Mouse (Mus musculus) gastrocnemius, postnatal 36 days (tissue): ENCODE data around the gene Psmb3. TPM values are rescaled to one million over a fixed set of nuclear protein-coding genes. Genes with fewer than 3 reads are reported as not detected.
"Not testable (repeated sequence)": the region's sequence is repeated elsewhere in the genome, so short reads cannot be mapped to it uniquely, and the experiment has no call there.

ENCODE experiments used
- DNase-seq, 2 experiments: peaks; one replicate each; pipeline ENCODE4 v3.0.0; 2022
- intact Hi-C: fragments of 180-260 bp; cut with DNase I; formaldehyde crosslinking; loops from one replicate; pipeline ENCODE4 v1.15.1; 2025
- total RNA-seq, 2 experiments: library from RNA; stranded (reverse); gene quantifications; 2 replicates each; pipeline ENCODE4 v1.2.3; 2021

Gene Psmb3
- total RNA-seq, 2 experiments from 2014 or later: 124 to 129 TPM

- intact Hi-C loops: loop anchor here (1.0 kb wide), 1 partner anchor 45 kb away; no protein-coding TSS in a partner anchor
- no peak for DNase-seq
Observed at GRCm38 (mm10) chr11:97689861-97690260, 13.3 kb upstream of the Psmb3 start.

GRCm38 (mm10) chr11:97694435-97694834, 8.8 kb upstream of the Psmb3 start:
- no peak for DNase-seq
- intact Hi-C loops: no loop called here

- intact Hi-C loops: no loop called here
Observed at GRCm38 (mm10) chr11:97694921-97695711, 8.1 kb upstream of the Psmb3 start.

GRCm38 (mm10) chr11:97695712-97696401, 7.3 kb upstream of the Psmb3 start:
- intact Hi-C loops: no loop called here
- DNase-seq: no peak

More at GRCm38 (mm10) chr11:97694921-97695711, 8.1 kb upstream of the Psmb3 start:
- DNase-seq: no peak

- DNase-seq: no peak
- intact Hi-C loops: no loop called here
Observed at GRCm38 (mm10) chr11:97696669-97697068, 6.5 kb upstream of the Psmb3 start.

GRCm38 (mm10) chr11:97697199-97697890, 5.9 kb upstream of the Psmb3 start:
- DNase-seq: no peak
- intact Hi-C loops: no loop called here

GRCm38 (mm10) chr11:97697891-97698529, 5.2 kb upstream of the Psmb3 start:
- intact Hi-C loops: no loop called here
- no peak for DNase-seq

GRCm38 (mm10) chr11:97698741-97699611, 4.2 kb upstream of the Psmb3 start:
- peak in 1 of 2 experiments; percentile 65 for DNase-seq
- intact Hi-C loops: no loop called here

GRCm38 (mm10) chr11:97699626-97700002, 3.6 kb upstream of the Psmb3 start:
- DNase-seq: peak; percentile 69 to 78
- intact Hi-C loops: loop anchor here (5.0 kb wide), 1 partner anchor 43 kb away; the partner anchor contains the start of gene Pip4k2b

- intact Hi-C loops: loop anchor here (5.0 kb wide), 1 partner anchor 42 kb away; the partner anchor contains the start of gene Pip4k2b
- peak; percentile 67 to 76 for DNase-seq
Observed at GRCm38 (mm10) chr11:97700003-97700745, 3.0 kb upstream of the Psmb3 start, which contains the start of gene Pcgf2. TSS of gene Pcgf2 (minus strand) at chr11:97700497.

GRCm38 (mm10) chr11:97700746-97701580, 2.2 kb upstream of the Psmb3 start:
- no peak for DNase-seq
- intact Hi-C loops: loop anchor here (5.0 kb wide), 1 partner anchor 41 kb away; the partner anchor contains the start of gene Pip4k2b

- DNase-seq: no peak
- intact Hi-C loops: loop anchor here (5.0 kb wide), 1 partner anchor 41 kb away; the partner anchor contains the start of gene Pip4k2b
Observed at GRCm38 (mm10) chr11:97701581-97702392, 1.4 kb upstream of the Psmb3 start.

- DNase-seq: peak; percentile 84 to 95
- intact Hi-C loops: loop anchor here (5.0 kb wide), 1 partner anchor 40 kb away; the partner anchor contains the start of gene Pip4k2b
Observed at GRCm38 (mm10) chr11:97702393-97702745, 830 bp upstream of the Psmb3 start.

GRCm38 (mm10) chr11:97710067-97710466, 6.9 kb downstream of the Psmb3 start:
- intact Hi-C loops, DNase-seq: not testable (repeated sequence)

- intact Hi-C loops: no loop called here
- no peak for DNase-seq
Observed at GRCm38 (mm10) chr11:97711200-97711900, 8.2 kb downstream of the Psmb3 start.

- intact Hi-C loops: no loop called here
- DNase-seq: peak in 1 of 2 experiments; percentile 42
Observed at GRCm38 (mm10) chr11:97712286-97712685, 9.1 kb downstream of the Psmb3 start.
